Mouse (Mus musculus) adrenal gland, adult 2 months (tissue): ENCODE results near the gene Atp8b4. TPM values are rescaled to one million over a fixed set of nuclear protein-coding genes. Genes with fewer than 3 reads are reported as not detected.
"Not testable (repeated sequence)": the region's sequence is repeated elsewhere in the genome, so short reads cannot be mapped to it uniquely, and the experiment has no call there.

Experiments
- DNase-seq: peaks from one replicate; pipeline ENCODE4 v3.0.0; 2021
- polyA plus RNA-seq: library from polyadenylated mRNA; depleted of rRNA; stranded (reverse); fragments of >200 nt; gene quantifications from 2 replicates; pipeline ENCODE4 v1.2.3, GENCODE M21; 2012
- total RNA-seq, 2 experiments: library from RNA; stranded (reverse); gene quantifications; 2 replicates each; pipeline ENCODE4 v1.2.3; 2021

Atp8b4 gene
- total and polyA plus RNA-seq, 3 experiments = 0.16 to 1.1 (median 0.98) TPM

- no peak for DNase-seq
Measured at GRCm38 (mm10) chr2:126495832-126496695, 4.4 kb downstream of the Atp8b4 start.

- no peak for DNase-seq
Measured at GRCm38 (mm10) chr2:126495230-126495629, 5.2 kb downstream of the Atp8b4 start.

DNA sequence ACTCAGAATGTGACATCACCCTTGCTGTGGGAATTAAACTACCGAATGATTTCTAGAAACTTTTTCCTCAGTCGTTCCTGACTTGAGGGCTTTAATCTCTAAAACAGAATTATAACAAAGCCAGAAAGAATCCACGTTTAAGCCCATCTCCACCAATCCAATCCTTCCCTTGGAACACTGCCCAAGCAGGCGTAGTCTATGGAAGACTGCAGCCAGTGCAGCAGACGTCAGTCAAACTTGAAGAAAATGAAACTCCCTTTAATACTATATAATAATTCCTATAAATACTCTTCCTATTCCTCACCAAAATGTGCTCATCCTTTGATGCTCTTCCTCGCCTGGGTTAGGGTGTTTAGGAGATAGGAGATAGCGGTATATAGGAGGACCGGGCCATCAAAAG, 7.2 kb downstream of the Atp8b4 start:
- no peak for DNase-seq

- DNase-seq = no peak
Measured at GRCm38 (mm10) chr2:126492713-126493112, 7.8 kb downstream of the Atp8b4 start.

DNA sequence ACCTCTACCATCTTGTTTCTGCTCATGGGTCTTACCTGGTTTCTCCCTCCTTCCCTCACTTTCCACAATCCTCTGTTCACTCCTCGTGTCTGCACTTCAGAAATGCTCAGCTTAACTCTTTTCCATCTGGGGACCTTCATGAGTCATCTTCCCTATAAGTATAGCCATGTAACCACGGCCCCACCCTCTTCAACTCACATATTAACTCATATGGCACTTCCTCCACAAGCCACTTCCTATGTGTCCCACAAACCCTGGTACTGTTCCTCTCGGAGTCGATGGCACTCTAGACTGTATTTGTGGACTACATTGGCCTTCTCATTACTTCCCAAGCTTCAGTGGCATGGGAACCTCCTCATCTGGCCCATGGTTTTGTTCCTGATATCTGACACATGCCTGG, 9.0 kb downstream of the Atp8b4 start:
- DNase-seq = no peak

GRCm38 (mm10) chr2:126490573-126490972, 9.9 kb downstream of the Atp8b4 start:
- DNase-seq = no peak

GRCm38 (mm10) chr2:126485262-126486017, 15.0 kb downstream of the Atp8b4 start:
- DNase-seq = no peak

DNA sequence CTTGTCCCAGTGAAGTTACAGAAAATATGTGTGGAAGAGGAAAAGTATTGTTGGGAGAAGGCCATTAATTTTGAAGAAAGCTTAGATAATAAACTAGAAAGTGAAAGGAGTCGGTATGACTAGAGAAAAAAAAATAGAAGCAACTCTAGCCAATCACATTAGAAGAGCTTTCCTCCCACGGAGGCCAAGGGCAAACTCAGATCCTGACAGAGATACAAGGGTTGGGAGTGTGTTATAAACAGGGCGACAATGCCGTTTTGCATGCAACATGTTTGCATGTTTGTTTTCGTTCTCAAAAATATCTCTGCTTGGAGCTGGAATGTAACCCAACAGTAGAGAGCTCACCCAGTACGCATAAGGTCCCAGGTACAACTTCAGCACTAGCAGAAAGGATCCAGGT, 17.1 kb downstream of the Atp8b4 start:
- peak; percentile 27 for DNase-seq

DNA sequence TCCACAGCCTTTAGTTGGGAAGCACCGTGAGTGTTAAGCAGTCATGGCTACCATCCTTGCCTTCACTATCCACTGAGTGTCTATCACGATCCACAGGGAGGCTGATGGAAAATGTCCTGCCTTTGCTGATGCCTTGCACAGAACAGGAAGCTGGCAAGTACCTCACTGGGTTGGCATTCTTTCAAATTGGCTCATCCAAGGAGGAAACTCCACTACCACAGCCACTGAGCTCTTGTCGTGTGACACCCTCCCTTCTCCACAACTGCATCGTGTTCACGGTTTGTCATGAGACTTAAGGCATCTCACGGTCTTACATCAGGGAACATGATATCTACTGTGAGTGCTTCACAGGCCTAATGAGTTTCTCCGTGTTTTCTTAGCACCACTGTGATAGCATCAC, 22.9 kb downstream of the Atp8b4 start:
- DNase-seq = no peak

- no peak for DNase-seq
Measured at GRCm38 (mm10) chr2:126475681-126476410, 24.6 kb downstream of the Atp8b4 start.

DNA sequence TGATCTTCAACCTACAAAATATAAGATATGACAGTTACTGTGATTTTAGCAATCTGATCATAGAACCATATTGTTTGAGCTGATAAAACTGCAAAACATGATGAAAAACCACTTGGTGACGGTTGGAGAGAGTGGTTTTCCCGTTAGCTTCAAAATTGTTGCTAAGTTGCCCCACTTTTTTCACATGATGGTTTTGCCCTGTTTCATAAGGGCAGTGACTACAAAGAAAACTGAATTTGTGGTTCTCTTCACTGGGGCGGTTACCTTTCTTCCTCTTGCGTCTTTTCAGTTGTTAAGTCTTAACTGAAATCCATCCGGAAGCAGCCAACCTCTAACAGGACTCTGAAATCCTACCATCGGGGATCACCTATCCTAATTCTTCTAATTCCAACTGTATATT, 26.5 kb downstream of the Atp8b4 start:
- DNase-seq = no peak

GRCm38 (mm10) chr2:126472836-126473235, 27.6 kb downstream of the Atp8b4 start:
- DNase-seq = no peak

DNA sequence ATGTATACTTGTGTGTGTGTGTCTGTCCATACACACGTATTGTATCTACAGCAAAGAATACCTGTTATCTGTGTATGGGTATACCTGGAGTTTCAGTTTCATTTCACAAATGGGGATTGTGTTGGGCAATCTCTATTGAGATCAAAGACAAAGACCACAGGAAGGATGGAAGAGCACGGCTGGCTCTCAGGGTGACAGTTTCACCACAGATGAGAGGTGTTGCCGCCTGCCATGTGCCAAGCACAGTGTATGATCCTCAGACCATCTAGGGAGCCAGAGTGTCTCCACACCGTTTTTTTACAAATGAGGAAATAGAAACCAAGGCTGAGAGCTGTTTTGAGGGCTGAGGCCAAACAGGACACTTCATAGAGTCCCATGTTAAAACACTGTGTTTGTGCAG, 32.7 kb downstream of the Atp8b4 start:
- no peak for DNase-seq

DNA sequence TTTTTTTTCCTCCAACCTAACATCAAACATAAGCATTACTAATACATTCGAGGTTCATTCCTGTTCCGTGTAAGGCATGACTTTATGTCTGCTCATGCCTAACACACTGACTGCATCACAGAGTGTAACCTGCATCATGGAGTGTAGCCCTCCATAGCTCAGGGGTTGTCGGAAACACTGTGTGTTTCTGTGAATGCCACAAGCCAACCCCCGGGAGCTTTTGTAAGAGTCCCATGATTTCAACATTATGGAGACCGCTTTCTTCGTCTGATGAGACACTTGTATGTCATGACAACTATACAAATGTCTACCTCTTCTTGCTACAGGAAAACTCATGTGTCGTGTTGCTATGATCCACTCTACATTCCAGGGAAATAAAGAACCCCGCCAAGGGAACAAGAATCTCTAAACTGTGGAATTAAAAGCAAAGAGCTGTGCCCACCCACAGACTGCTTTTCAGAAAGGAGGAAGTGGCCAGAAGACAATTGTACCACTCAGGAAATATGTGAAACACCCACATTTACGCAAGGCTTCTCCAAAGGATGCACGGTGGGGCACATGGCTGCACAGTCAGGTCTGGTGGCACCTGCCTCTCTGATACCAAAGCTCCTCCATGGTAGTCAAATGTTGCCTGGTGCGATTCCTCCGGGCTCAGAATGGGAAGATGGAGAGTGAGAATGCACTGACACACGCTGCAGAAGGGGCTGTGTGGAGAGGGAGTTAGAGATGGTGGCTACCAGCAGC, 33.9 kb downstream of the Atp8b4 start:
- DNase-seq = no peak

DNA sequence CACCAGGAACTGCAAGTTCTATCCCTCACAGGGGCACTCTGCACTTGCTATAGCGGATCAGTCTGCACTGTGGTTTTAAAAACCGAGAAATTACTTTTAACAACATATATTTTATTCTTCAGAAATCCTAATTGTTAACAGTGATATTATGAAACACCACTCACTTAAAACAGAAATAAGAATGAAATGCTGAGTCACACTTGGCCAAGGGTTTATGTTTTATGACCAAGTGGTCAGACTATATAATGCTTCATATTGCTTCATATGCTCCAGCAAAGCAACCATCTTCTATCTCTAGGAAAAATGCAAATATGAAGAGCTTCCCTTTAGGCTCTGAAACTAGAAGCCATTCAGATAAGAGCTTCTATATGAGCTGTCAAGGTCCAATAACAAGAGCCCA, 41.8 kb downstream of the Atp8b4 start:
- DNase-seq = no peak

DNA sequence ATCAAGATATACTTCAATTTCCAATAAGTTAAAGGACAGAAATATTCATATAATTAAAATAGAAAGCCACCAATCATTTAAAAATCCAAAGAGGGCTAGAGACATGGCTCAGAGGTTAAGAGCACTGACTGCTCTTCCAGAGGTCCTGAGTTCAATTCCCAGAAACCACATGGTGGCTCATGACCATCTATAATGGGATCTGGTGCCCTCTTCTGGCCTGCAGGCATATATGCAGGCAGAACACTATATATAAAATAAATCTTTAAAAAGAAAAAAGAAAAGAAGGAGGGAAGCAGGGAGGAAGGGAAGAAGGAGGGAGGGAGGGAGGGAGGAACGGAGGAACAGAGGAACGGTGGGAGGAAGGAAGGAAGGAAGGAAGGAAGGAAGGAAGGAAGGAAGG, 42.7 kb downstream of the Atp8b4 start:
- not testable (repeated sequence) for DNase-seq

- DNase-seq = no peak
Measured at GRCm38 (mm10) chr2:126450937-126451302, 49.6 kb downstream of the Atp8b4 start.

- peak; percentile 21 for DNase-seq
Measured at GRCm38 (mm10) chr2:126450210-126450936, 50.1 kb downstream of the Atp8b4 start.

DNA sequence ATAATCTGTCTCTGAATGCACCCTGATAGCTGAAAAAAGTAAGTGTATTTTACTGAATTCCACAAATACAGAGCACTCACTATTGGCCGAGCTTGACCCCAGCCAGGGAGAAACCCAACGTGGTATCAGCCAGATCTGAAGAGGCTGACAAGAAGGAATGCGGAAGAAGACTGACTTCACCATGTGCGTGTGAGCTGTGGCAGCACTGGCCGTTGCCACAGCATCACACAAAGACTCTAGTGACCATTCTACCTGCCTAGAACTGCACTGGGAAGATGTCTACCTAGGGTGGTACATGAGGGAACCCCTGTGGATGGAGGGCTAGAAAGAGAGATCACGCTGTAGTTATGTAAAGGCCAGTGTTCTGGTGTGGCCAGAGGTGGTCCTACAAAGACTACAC, 55.4 kb downstream of the Atp8b4 start:
- DNase-seq = no peak

DNA sequence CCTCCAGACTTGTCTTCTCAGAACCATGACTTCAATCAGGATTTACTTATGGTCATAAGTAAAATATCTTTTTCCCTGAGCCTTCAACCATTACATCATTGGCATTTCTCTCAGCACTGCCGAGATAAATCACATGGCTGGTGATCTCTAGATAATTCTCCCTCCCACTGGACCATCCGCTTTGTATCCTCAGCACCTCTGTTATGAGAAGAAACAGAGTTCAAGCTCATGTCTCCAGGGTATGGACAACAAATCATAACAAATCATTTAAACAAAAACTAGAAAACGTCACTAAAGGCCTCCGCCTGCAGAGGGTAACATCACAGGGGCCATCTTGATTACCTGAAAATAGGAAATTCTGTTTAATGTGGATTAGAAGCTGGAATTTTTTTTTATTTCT, 58.9 kb downstream of the Atp8b4 start:
- no peak for DNase-seq

DNA sequence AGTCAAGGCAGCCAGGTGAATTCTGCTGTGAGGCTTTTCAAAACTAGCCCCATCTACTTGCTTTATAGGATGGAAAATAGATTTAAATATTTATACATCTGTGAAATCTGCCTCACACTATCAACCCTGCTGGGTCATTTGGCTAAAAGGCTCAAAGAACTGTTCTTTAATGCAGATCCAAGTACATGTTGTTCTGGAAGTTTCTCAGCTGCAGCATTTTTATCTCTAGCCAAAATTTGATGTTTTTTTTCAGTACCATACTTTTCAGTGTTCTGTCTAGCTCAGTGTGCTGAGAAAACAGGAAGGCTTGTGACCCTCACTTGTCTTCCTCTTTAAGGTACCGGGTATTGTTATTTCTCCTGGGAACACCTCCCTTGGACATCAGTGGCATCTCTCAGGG, 65.8 kb downstream of the Atp8b4 start:
- no peak for DNase-seq
